Comparison of ENCODE assay signal across 8 mouse cellular contexts in the genomic region with DNA sequence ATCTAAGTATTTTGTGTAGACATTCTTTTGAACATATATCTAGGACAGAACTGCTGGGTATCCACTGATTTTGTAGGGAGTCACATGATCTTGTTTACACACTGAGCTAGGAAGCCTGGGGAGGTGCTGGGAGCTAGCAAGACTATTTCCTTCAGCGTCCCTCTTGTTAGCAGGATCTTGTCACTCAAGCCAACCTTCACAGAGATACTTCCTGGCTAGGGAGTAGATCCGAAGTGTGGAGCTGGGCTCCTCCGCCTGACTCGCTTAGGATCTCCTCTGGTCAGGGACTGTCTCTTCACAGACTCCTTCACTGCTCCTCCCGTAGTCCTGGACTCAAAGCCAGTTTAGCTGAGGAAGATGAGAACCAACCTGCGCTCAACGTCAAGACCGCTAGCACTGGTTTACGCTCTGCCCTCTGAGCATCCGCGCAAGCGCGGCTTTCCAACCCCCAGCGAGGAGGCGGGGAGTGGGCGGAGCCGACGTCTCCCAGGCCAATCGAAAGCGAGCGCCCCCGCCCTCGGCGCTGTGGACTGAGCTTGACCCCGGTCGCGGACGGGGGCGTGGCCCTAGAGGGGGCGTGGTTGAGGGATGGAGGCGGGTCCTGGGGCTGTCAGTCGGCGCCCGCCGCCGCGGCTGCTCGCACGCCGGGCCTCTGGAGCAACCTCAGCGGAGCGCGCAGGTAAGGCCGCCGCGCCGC. TPM values are rescaled to one million over a fixed set of nuclear protein-coding genes. Genes with fewer than 3 reads are reported as not detected.
A peak's percentile ranks its signal among the peaks of the same experiment; 100 is the strongest.
DNase-seq lines count a peak whose midpoint lies in the region; ATAC-seq and TF ChIP-seq lines count a peak whose summit lies in the region.

A gene (plus strand): TSS at position 601 of the 697 bp plus-strand sequence.

- H3K27ac ChIP-seq in forebrain, embryonic 13.5 days: peak within 1 kb of the TSS; percentile 42; the same call in 1 of the 2 replicates
- peak within 1 kb of the TSS; percentile 36 for H3K27ac ChIP-seq in heart, postnatal 0 days (ENCODE audit: low read depth)
- no peak within 1 kb of the TSS for H3K27ac ChIP-seq in liver, embryonic 14.5 days
- peak within 1 kb of the TSS; percentile 63 for H3K27ac ChIP-seq in stomach, embryonic 15.5 days

- H3K4me1 ChIP-seq in E14TG2a.4 (replicated peaks; ENCODE audit: low read depth, low read length): peaks cover 14% of the 10 kb centered on the region
- H3K4me1 ChIP-seq in forebrain, embryonic 13.5 days: peaks cover 10% of the 10 kb centered on the region
- no peaks in the 10 kb centered on the region; the same call in 1 of the 2 replicates for H3K4me1 ChIP-seq in heart, postnatal 0 days (ENCODE audit: control insufficient read depth, insufficient read depth)
- peaks cover 0 to 3% of the 10 kb centered on the region in 2 experiments; a peak in 2 of 4 replicates for H3K4me1 ChIP-seq in liver, embryonic 14.5 days (replicated peaks; ENCODE audit: control insufficient read depth in 2 of 2, insufficient read depth in 2 of 2, low read length in 1 of 2)
- 0 out of 2 replicates have a peak, but pooled peaks cover 6% of the 10 kb centered on the region for H3K4me1 ChIP-seq in stomach, embryonic 15.5 days

- peak within 1 kb of the TSS; percentile 70 for H3K9ac ChIP-seq in forebrain, embryonic 13.5 days
- peak within 1 kb of the TSS; percentile 57 for H3K9ac ChIP-seq in heart, postnatal 0 days (replicated peaks; ENCODE audit: low read depth, low read length)
- no peak within 1 kb of the TSS for H3K9ac ChIP-seq in liver, embryonic 14.5 days (replicated peaks)
- peak within 1 kb of the TSS; percentile 63 for H3K9ac ChIP-seq in stomach, embryonic 15.5 days

- no peaks in the 10 kb centered on the region for H3K9me3 ChIP-seq in E14TG2a.4 (ENCODE audit: low read length)
- no peaks in the 10 kb centered on the region for H3K9me3 ChIP-seq in forebrain, embryonic 13.5 days (replicated peaks)
- H3K9me3 ChIP-seq in heart, postnatal 0 days (replicated peaks; ENCODE audit: control insufficient read depth, low read length): no peaks in the 10 kb centered on the region
- no peaks in the 10 kb centered on the region for H3K9me3 ChIP-seq in liver, embryonic 14.5 days (ENCODE audit: control insufficient read depth, low read length)
- no peaks in the 10 kb centered on the region for H3K9me3 ChIP-seq in stomach, embryonic 15.5 days

- no peaks in the 10 kb centered on the region for H3K36me3 ChIP-seq in E14TG2a.4 (ENCODE audit: insufficient read depth, low read length)
- no peaks in the 10 kb centered on the region for H3K36me3 ChIP-seq in forebrain, embryonic 13.5 days (ENCODE audit: poor library complexity, severe bottlenecking)
- no peaks in the 10 kb centered on the region for H3K36me3 ChIP-seq in heart, postnatal 0 days (replicated peaks; ENCODE audit: control insufficient read depth, insufficient read depth, low read length)
- H3K36me3 ChIP-seq in liver, embryonic 14.5 days (replicated peaks; ENCODE audit: control insufficient read depth, insufficient read depth, low read depth): no peaks in the 10 kb centered on the region
- no peaks in the 10 kb centered on the region for H3K36me3 ChIP-seq in stomach, embryonic 15.5 days

- H3K4me3 ChIP-seq in E14TG2a.4 (replicated peaks; ENCODE audit: low read length): peak within 1 kb of the TSS; percentile 94
- H3K4me3 ChIP-seq in forebrain, embryonic 13.5 days: peak within 1 kb of the TSS; percentile 76
- peak within 1 kb of the TSS; percentile 80 for H3K4me3 ChIP-seq in heart, postnatal 0 days (ENCODE audit: low read depth, low read length)
- H3K4me3 ChIP-seq in liver, embryonic 14.5 days (ENCODE audit: insufficient read depth in 1 of 2, low read depth in 2 of 2, low read length in 2 of 2): peak within 1 kb of the TSS; percentile 58 to 63
- peak within 1 kb of the TSS; percentile 79 for H3K4me3 ChIP-seq in stomach, embryonic 15.5 days (replicated peaks)

- DNase-seq in cerebellum, adult 11 months: peak; percentile 100
- peak; percentile 97 for DNase-seq in heart, postnatal 0 days (ENCODE audit: low spot score)
- peak; percentile 99 to 100 for DNase-seq in kidney, postnatal 36 days
- peak; percentile 81 to 84 (median 82) for DNase-seq in liver, embryonic 14.5 days (ENCODE audit: low read depth in 3 of 3, low spot score in 3 of 3)
- DNase-seq in neural tube, embryonic 10.5 days (ENCODE audit: extremely low spot score, low spot score): peak; percentile 100

- peak; percentile 97 for ATAC-seq in forebrain, embryonic 13.5 days
- ATAC-seq in heart, postnatal 0 days (ENCODE audit: insufficient read depth, low read depth): peak; percentile 99
- ATAC-seq in liver, embryonic 14.5 days (ENCODE audit: insufficient read depth): peak; percentile 98
- peak; percentile 98 for ATAC-seq in stomach, embryonic 15.5 days (ENCODE audit: insufficient read depth, low FRiP score, low read depth)

- H3K27me3 ChIP-seq in E14TG2a.4 (ENCODE audit: insufficient read depth, low read length): peaks cover 26% of the 10 kb centered on the region
- H3K27me3 ChIP-seq in forebrain, embryonic 13.5 days: peaks cover 34% of the 10 kb centered on the region
- peaks cover 11% of the 10 kb centered on the region; the same call in 1 of the 2 replicates for H3K27me3 ChIP-seq in heart, postnatal 0 days (ENCODE audit: control insufficient read depth, insufficient read depth, low read length)
- peaks cover 17% of the 10 kb centered on the region for H3K27me3 ChIP-seq in liver, embryonic 14.5 days (ENCODE audit: control insufficient read depth, insufficient read depth, low read length)
- H3K27me3 ChIP-seq in stomach, embryonic 15.5 days (replicated peaks): peaks cover 6% of the 10 kb centered on the region

- no peak for TF ChIP-seq CTCF in E14TG2a.4 (conservative IDR thresholded peaks at IDR 0.05; ENCODE audit: low read length)
- no peak for TF ChIP-seq CTCF in heart, postnatal 0 days (IDR thresholded peaks at IDR 0.05; ENCODE audit: low read depth)
- 0 out of 2 replicates have a peak, but pooled peaks have one; percentile 5 for TF ChIP-seq CTCF in liver, embryonic 14.5 days (IDR thresholded peaks at IDR 0.05; ENCODE audit: low read depth)

- no peak for TF ChIP-seq EP300 in heart, postnatal 0 days (IDR thresholded peaks at IDR 0.05; ENCODE audit: low read depth)
- no peak for TF ChIP-seq EP300 in liver, embryonic 14.5 days (IDR thresholded peaks at IDR 0.05; ENCODE audit: low read depth)

- WGBS in forebrain, embryonic 13.5 days: under 1% methylated on average over 31 of the region's 47 CpGs
- WGBS in heart, postnatal 0 days: 2% methylated on average over 32 of the region's 47 CpGs
- WGBS in liver, embryonic 14.5 days (ENCODE audit: insufficient replicate concordance): under 1% methylated on average over 47 of the region's 47 CpGs
- under 1% methylated on average over 38 of the region's 47 CpGs for WGBS in stomach, embryonic 15.5 days

- peak within 1 kb of the TSS; percentile 99 for H3K4me2 ChIP-seq in forebrain, embryonic 13.5 days
- H3K4me2 ChIP-seq in heart, postnatal 0 days (ENCODE audit: low read depth, low read length): peak within 1 kb of the TSS; percentile 94
- H3K4me2 ChIP-seq in liver, embryonic 14.5 days (ENCODE audit: low read depth): peak within 1 kb of the TSS; percentile 79
- peak within 1 kb of the TSS; percentile 99 for H3K4me2 ChIP-seq in stomach, embryonic 15.5 days

RNA-seq across cellular contexts. Expression of the gene that starts here (rescaled TPM):
- 8.8 and 10.5 TPM in 2 replicates for polyA plus RNA-seq in forebrain, embryonic 13.5 days (2015; fragmentation: Nextera tagmentation; extraction: Ambion mirVana)
- 2.3 and 10.4 TPM in 2 replicates for total RNA-seq in heart, postnatal 0 days (2014; rRNA removed; ENCODE audit: low replicate concordance)
- polyA plus RNA-seq in heart, postnatal 0 days (2015; fragmentation: Nextera tagmentation; extraction: Ambion mirVana): 5.8 and 6.6 TPM in 2 replicates
- 1.7 and 1.9 TPM in 2 replicates for polyA plus RNA-seq in liver, embryonic 14.5 days (2012; rRNA removed)
- 2.3 and 2.7 TPM in 2 replicates for polyA plus RNA-seq in liver, embryonic 14.5 days (2014; fragmentation: Nextera tagmentation; extraction: Ambion mirVana)
- polyA plus RNA-seq in stomach, embryonic 15.5 days (2015; fragmentation: Nextera tagmentation; extraction: Ambion mirVana): 6.9 and 7.8 TPM in 2 replicates
